Comparison of ENCODE assay signal across 17 mouse cellular contexts in genomic region chr3:129572959-129573358, GRCm38 (mm10).
"Had no signal": no experiment of that assay in that cellular context is flagged by ENCODE, and none has a peak within 500 bp of the region (broad histone marks: within the 10 kb centered on the region; RNA-seq: fewer than 3 reads in every experiment).

No protein-coding gene starts in this region.

- H3K27ac ChIP-seq: kidney, embryonic 15.5 days; layer of hippocampus, adult 2 months; left cerebral cortex, adult 2 months; liver, embryonic 13.5 days; midbrain, embryonic 12.5 days had no signal

- ATAC-seq: midbrain, embryonic 16.5 days had no signal

- H3K27me3 ChIP-seq: kidney, embryonic 15.5 days; liver, embryonic 13.5 days; midbrain, embryonic 12.5 days had no signal

- DNase-seq: kidney, adult 11 months; kidney, adult 8-10 months; kidney, postnatal 10 days; kidney, postnatal 4 days; layer of hippocampus, postnatal 36 days; liver, embryonic 13.5 days; lung, adult 2 months; lung, postnatal 14 days; lung, postnatal 4 days; thymus, adult 2 months; thymus, postnatal 14 days; thymus, postnatal 4 days had no signal

- H3K9ac ChIP-seq: kidney, embryonic 15.5 days; liver, embryonic 13.5 days; midbrain, embryonic 12.5 days had no signal

- H3K4me3 ChIP-seq: kidney, embryonic 15.5 days; layer of hippocampus, adult 2 months; left cerebral cortex, adult 2 months; liver, embryonic 13.5 days; midbrain, embryonic 12.5 days had no signal

- H3K4me2 ChIP-seq: kidney, embryonic 15.5 days; liver, embryonic 13.5 days; midbrain, embryonic 12.5 days had no signal

- H3K4me1 ChIP-seq: liver, embryonic 13.5 days had no signal

- H3K9me3 ChIP-seq: kidney, embryonic 15.5 days; liver, embryonic 13.5 days; midbrain, embryonic 12.5 days had no signal
